Mouse (Mus musculus) erythroblast, embryonic 14.5 days (primary cell): ENCODE results near the gene Gde1.

Experiments used
- GATA1 ChIP-seq: IDR thresholded peaks from 2 replicates; pipeline ENCODE4 v1.6.1; 2012; ENCODE audit warnings: low read length, inconsistent platforms, mixed read lengths
- TAL1 ChIP-seq: IDR thresholded peaks from 3 replicates; pipeline ENCODE4 v1.6.1; 2012; ENCODE audit warnings: low read length, inconsistent platforms, mixed read lengths

GRCm38 (mm10) chr7:118646237-118646636 lies 59.3 kb downstream of the Gde1 start:
- TF ChIP-seq GATA1 (no peak), TAL1 (no peak)
